Mouse (Mus musculus): ENCODE data around the gene Rtn4rl2.

The Rtn4rl2 gene

DNA sequence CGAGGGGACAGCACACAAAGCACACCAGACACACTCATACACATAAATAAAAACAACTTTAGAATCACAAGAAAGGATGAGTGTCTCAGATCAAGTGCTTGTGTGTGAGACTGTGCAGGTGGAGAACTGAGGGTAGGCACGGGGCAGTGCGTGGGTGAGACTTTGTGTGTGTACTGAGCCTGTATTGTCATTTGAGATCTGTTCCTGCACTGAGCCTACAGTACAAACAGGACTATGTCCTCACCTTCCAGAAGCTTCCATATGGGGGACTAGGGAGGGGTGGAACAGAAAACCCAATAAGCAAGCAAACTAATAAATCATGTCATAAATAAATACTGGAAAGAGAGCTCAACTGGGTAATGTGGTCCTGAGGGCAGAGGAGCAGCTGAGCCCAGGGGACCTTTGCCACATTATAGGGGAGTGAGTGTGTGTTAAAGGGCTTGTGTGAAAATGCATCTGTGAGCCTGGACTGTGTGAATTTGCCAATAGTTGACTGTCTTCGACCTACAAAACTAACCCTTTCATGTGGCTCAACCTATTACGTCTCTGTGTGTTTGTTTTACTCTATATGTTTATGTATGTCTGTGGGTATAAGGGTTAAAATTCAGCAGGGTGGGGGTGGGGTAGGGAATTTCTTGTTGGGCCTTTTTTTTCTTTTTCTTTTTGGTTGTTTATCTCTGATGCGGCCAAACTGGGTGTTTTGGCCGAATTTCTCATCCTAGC lies 35.9 kb downstream of the Rtn4rl2 start:
- no peak for DNase-seq (ENCODE audit: low spot score in 2 of 2)

DNA sequence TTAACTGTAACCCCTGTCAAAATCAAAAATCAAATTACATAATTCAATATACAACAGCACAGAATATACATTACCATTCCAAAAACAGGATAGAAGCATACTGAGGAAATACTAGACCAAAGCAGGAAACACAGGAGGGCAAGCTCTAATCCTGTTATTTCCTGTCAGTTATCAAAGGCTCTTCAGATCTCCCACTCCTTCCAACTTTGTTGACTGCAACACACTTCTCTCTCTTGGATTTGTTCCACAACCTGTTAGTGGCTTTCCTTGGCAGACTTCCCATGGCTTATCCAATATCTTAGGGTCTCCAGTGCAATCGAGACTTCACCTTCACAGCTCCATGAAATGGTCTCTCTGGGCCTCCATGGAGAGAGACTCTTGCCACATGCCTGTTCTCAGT lies 41.3 kb downstream of the Rtn4rl2 start:
- no peak for DNase-seq (ENCODE audit: low spot score in 2 of 2)

GRCm38 (mm10) chr2:84843654-84844053 lies 42.9 kb downstream of the Rtn4rl2 start:
- no peak for DNase-seq (ENCODE audit: low spot score in 2 of 2)

- DNase-seq (ENCODE audit: low spot score in 2 of 2): peak; percentile 69 to 73
These were observed 44.6 kb downstream of the Rtn4rl2 start for GRCm38 (mm10) chr2:84841905-84842304.

DNA sequence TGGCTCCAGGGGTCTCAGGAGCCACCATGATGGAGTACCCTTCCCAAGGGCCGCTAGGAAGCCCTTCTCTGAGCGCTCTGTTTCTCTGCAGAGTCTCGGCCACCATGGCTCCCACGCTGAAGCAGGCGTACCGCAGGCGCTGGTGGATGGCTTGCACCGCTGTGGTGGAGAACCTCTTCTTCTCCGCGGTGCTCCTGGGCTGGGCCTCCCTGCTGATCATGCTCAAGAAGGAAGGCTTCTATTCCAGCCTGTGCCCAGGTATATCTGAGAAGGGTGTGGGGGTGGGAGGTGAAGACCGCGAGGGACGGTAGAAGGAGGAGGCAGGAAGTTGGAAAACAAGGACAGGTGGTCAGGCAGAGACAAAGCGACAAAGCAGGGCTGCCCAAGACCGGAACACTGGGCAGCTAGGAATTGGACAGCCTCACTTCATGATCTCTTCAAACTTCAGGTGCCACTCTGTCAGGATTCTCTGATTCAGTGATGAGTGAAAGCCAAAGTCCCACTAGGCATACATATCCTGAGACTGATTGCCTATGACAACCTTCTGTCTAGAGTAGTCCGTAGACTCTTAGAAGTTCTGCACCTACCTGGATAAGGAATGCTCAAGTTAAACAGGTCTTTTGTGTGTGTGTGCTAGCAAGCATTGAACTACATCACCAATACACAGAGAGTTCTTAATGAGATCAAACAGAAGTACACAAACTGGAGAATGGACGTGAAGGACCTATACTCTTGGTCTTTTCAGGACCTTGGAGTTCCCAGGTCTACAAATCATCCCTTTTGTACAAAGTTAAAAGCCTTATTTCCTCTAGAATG lies 45.6 kb downstream of the Rtn4rl2 start:
- DNase-seq (ENCODE audit: low spot score in 2 of 2): no peak

- DNase-seq (ENCODE audit: low spot score in 2 of 2): peak; percentile 63 to 65
These were observed 46.3 kb downstream of the Rtn4rl2 start for GRCm38 (mm10) chr2:84840016-84840747.

DNA sequence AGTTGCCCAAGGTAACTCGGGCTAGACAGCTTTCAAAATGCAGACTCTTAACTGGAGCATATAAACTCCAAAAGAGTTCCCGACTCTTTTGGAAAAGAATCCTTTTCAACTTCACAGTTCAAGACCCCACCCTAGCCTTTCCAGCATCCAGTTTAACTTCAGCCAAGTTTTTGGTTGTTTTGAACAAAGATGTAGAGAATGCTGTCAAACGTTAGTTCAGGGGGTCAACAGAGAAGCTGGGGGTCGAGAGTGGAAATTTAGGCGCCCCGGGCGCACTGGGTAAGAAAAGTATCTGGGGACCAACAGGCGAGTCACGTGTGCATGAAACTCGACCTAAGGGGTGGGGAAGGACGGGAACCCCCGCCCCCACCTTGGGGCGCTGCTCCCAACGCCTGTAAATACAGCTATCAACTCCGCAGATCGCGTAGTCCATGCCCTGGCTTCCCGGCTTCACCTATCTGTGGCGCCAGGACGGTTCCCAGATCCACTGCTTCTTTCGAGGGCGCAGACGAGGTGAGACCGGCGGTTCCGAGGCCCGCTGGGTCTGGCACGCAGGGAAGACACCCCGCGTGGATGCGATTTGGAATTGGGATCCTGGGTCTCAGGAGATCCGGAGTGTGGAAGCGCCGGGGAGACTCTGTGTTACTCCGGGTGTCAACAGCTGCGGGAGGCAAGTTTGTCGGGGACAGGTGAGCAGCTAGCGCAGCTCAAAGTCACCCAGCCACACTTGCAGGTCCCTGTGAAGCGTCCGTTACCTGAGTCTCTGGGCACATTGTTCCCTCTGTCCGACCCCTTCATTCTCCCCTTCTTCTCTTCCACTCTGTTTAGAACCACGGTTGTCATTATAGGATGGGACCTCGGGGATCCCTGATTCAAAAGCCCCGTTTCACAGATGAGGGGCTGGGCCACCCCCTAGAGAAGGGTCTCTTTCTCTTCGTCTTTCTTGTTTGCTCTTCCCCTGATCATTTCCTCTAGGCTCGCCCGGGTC lies 47.2 kb downstream of the Rtn4rl2 start:
- DNase-seq (ENCODE audit: low spot score in 2 of 2): peak; percentile 57 to 60

- DNase-seq (ENCODE audit: low spot score in 2 of 2): no peak
These were observed 47.9 kb downstream of the Rtn4rl2 start, which contains the start of gene Slc43a1 for GRCm38 (mm10) chr2:84838593-84838949. TSS of gene Slc43a1 (plus strand) at chr2:84838850.

DNA sequence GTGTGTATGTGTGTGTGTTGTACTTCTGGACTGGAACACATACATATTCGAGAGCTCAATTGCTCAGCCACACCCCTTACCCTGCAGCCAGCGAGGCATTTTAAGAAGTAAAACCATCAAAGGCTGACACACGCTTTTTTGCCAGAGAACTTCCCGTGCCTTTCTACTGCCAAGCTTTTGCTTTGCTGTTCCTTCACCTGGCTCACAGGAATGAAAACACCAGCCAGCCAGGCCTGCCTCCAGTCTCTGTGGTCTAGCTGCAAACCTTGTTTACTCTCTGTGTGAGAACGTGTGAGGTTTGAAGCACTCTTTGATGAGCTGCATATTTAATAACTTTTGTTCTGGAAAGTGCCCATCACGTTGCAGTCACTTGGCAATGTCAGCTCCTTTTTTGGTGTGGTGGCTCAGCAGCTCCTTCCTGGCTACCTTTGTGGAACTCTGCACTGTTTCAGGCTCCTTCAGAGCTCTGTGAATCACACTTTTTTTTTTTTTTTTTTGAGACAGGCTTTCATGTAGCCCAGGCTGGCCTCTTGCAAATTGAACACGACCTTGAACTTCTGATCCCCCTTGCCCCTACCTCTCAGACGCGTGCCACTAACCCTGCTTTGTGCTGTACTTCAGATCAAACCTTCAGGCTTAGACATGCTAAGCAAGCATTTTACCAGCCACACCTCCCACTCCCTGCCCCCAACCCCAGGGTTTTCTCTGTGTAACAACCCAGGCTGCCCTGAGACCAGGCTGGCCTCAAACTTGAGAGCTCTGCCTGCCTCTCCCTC lies 48.5 kb downstream of the Rtn4rl2 start:
- no peak for DNase-seq (ENCODE audit: low spot score in 2 of 2)

DNA sequence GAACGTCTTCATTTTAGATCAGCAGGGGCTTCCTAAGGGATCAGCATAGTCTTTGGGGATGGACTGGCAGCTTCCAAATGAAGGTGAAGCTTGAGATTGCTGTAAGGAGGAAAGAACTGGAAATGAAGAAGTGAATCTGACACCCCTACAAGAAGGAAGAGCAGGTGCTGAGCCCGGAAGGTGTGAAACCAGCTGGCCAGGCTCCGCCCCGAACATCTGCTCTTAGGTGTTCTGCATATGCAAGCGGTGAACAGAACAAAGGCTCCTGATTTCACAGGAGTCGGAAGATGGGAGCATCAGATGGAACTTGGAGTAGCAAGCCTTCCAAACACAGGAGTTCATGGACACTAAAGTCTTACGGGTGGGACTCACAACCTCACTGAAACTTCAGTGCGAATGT lies 49.4 kb downstream of the Rtn4rl2 start:
- peak in 1 of 2 experiments; percentile 28 for DNase-seq (ENCODE audit: low spot score in 2 of 2)

DNA sequence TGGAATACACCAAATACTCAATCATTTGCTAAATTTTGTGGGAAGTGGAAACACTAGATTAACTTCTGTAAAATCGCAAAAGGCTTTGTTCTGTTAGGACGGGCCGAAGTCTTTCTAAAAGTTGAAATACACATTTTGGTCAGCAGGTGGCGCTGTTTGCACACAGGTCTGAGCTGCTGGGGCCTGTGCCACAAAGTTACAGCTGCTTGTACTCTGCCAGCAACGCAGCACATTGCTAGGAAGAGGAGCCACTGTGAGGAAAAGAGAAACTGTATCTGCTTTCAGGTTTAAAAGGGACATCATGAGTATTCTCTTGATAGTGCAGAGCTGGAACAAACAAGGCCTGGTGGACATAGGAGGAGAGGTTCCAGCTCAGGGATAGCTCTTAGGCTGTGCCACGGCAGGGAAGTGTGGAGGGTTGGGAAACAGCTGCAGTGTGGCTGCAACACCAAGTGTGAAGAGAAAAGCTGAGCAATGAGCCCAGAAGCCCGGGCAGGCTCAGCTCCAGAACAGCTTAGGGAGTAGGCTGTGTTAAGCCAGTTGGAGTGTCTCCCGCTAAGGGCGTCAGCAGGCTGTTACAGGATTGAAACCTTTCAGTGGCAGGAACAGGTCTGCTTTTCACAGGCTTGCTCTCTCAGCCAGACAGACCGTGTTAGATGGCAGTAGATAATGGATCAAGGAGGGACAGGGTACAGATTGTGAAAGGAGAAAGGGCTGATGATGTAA lies 54.7 kb downstream of the Rtn4rl2 start:
- DNase-seq (ENCODE audit: low spot score in 2 of 2): peak; percentile 66 to 87

DNA sequence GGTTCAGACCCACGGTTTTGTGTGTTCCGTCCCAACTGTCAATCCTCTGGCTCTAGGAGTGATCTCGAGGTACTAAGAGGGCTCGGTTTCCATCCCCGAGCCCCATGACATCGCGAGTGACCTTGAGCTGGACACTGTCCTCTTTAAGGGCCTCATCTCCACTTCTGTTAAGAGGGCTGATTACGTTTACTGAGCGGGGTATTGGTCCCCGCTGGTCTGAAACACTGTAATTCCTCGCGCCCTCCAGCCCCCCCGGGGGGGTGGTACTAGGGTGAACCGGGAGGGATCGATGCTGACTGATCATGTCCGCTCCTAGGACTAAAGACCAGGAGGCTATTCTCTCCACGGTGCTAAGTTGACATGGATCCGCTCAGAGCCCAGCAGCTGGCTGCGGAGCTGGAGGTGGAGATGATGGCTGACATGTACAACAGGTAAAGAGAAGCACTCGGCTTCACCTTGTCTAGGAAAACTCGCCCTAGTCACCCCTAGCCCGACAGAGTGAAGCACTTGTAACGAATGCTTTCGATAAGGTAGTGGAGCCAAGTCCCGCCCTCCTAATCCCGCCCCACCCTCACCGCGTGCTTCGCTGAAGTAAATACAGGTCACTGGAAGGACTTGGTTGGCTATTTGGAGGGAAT lies 59.1 kb downstream of the Rtn4rl2 start:
- peak in 1 of 2 experiments; percentile 37 for DNase-seq (ENCODE audit: low spot score in 2 of 2)

- DNase-seq (ENCODE audit: low spot score in 2 of 2): peak; percentile 59 to 69
These were observed 59.8 kb downstream of the Rtn4rl2 start, which contains the start of gene Timm10 for GRCm38 (mm10) chr2:84826488-84827282. TSS of gene Timm10 (plus strand) at chr2:84826997.

DNA sequence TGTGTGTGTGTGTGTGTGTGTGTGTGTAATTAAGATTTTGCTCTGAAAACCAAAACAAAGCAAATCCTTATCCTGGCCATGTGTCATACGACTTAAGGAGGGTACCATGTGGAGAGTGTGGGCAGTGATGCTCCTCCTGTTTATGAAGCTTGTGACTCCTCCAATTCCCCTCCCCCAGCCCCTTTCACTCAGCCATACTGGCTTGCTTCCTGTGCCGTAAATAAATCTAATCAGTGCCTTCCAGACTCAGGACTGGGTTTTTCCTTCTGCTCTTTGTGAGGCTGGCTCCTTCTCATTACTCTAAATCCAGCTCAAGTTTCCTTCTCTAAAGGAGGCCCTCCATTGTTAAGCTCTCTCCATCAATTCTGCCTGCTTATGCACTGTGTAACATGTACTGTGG lies 63.3 kb downstream of the Rtn4rl2 start:
- no peak for DNase-seq (ENCODE audit: low spot score in 2 of 2)

- DNase-seq (ENCODE audit: low spot score in 2 of 2): no peak
These were observed 64.0 kb downstream of the Rtn4rl2 start, which contains the start of gene Smtnl1 for GRCm38 (mm10) chr2:84822552-84822951. TSS of gene Smtnl1 (minus strand) at chr2:84822652.
